ENCODE assay signal across 10 mouse cellular contexts in the genomic region with DNA sequence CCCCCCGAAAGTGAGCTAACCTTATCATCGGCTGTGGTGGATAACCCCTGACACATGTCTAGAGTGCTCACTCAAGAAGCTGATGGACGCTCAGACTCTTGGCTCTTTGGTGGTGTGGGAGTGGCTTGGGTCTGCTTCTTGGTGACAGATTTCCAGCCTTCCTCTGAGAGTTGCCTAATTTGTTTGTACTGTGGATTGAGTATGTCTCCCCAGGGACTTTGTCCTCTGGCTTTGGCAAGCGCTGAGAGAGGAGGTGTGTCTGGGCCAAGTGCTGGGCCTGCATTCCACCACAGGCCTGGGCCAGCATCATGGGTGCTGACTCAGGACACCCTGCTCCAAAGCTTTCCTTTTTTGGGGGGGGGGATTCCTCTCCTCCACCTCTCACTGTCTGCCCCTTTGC. TPM values are rescaled to one million over a fixed set of nuclear protein-coding genes. Genes with fewer than 3 reads are reported as not detected.
DNase-seq lines count a peak whose midpoint lies in the region; ATAC-seq and TF ChIP-seq lines count a peak whose summit lies in the region.
"Had no signal": no experiment of that assay in that cellular context is flagged by ENCODE, and none has a peak within 500 bp of the region (broad histone marks: within the 10 kb centered on the region; RNA-seq: fewer than 3 reads in every experiment).

No protein-coding gene starts in this region.

- no peak overlapping the region for H3K27ac ChIP-seq in kidney, postnatal 0 days
- no peak overlapping the region for H3K27ac ChIP-seq in hindbrain, embryonic 12.5 days

- peak; percentile 87 for ATAC-seq in kidney, postnatal 0 days (replicated peaks; ENCODE audit: low FRiP score, low read depth)
- no peak for ATAC-seq in frontal cortex, adult (ENCODE audit: low TSS enrichment)
- ATAC-seq in hindbrain, embryonic 12.5 days (ENCODE audit: low FRiP score): no peak

- no peaks in the 10 kb centered on the region for H3K36me3 ChIP-seq in kidney, postnatal 0 days (ENCODE audit: insufficient read depth, low read length)
- H3K36me3 ChIP-seq in hindbrain, embryonic 12.5 days: no peaks in the 10 kb centered on the region

- intact Hi-C loops in gastrocnemius, postnatal 36 days (cut with DNase I): no loop called here

- H3K4me2 ChIP-seq in kidney, postnatal 0 days (ENCODE audit: low read length): no peak overlapping the region
- no peak overlapping the region for H3K4me2 ChIP-seq in hindbrain, embryonic 12.5 days (replicated peaks)

- no peaks in the 10 kb centered on the region for H3K9me3 ChIP-seq in kidney, postnatal 0 days (replicated peaks; ENCODE audit: low read length)
- peaks cover 9% of the 10 kb centered on the region; the same call in 1 of the 2 replicates for H3K9me3 ChIP-seq in hindbrain, embryonic 12.5 days (replicated peaks)

- 29% methylated on average over 4 of the region's 4 CpGs for WGBS in kidney, postnatal 0 days
- WGBS in hindbrain, embryonic 12.5 days: 69% methylated on average over 4 of the region's 4 CpGs

- no peaks in the 10 kb centered on the region; the same call in 1 of the 2 replicates for H3K4me1 ChIP-seq in kidney, postnatal 0 days (replicated peaks; ENCODE audit: insufficient read depth, low read length)
- no peaks in the 10 kb centered on the region for H3K4me1 ChIP-seq in hindbrain, embryonic 12.5 days

- H3K4me3 ChIP-seq in kidney, postnatal 0 days (replicated peaks; ENCODE audit: low read depth, low read length): no peak overlapping the region
- no peak overlapping the region for H3K4me3 ChIP-seq in hindbrain, embryonic 12.5 days
- H3K4me3 ChIP-seq: erythroblast, embryonic 14.5 days had no signal

- no peak overlapping the region for H3K9ac ChIP-seq in kidney, postnatal 0 days (ENCODE audit: low read depth, low read length)
- H3K9ac ChIP-seq in hindbrain, embryonic 12.5 days: no peak overlapping the region

- peak; percentile 56 for DNase-seq in adrenal gland, postnatal 14 days
- DNase-seq in adrenal gland, postnatal 25 days: no peak
- peak; percentile 22 to 48 for DNase-seq in gastrocnemius, postnatal 36 days
- DNase-seq in kidney, postnatal 0 days (ENCODE audit: low spot score): peak; percentile 72
- peak; percentile 70 for DNase-seq in lung, postnatal 10 days
- no peak for DNase-seq in embryo, embryonic 10 days (ENCODE audit: low spot score)
- DNase-seq: left cerebral cortex, postnatal 4 days had no signal

- TF ChIP-seq CTCF in kidney, postnatal 0 days (IDR thresholded peaks at IDR 0.05; ENCODE audit: low read depth): no peak

- H3K27me3 ChIP-seq in kidney, postnatal 0 days (ENCODE audit: insufficient read depth, low read length): no peaks in the 10 kb centered on the region
- H3K27me3 ChIP-seq in hindbrain, embryonic 12.5 days: no peaks in the 10 kb centered on the region

RNA-seq across cellular contexts. Expression of a gene that starts 28.9 kb away (rescaled TPM):
- not detected in 2 replicates for total RNA-seq in adrenal gland, postnatal 14 days (2021)
- not detected in 2 replicates for total RNA-seq in adrenal gland, postnatal 25 days (2021)
- not detected for total RNA-seq in gastrocnemius, postnatal 36 days (2021)
- not detected in 2 replicates for polyA plus RNA-seq in kidney, postnatal 0 days (2015; fragmentation: Nextera tagmentation; extraction: Ambion mirVana)
- 13.6 and 14.4 TPM in 2 replicates for polyA plus RNA-seq in hindbrain, embryonic 12.5 days (2016; fragmentation: Nextera tagmentation; extraction: Ambion mirVana)
- polyA plus RNA-seq: erythroblast, embryonic 14.5 days had no signal

RNA-seq across cellular contexts. Expression of a gene that starts 40.0 kb away (rescaled TPM):
- total RNA-seq in adrenal gland, postnatal 14 days (2021): 2.1 and 2.3 TPM in 2 replicates
- total RNA-seq in adrenal gland, postnatal 25 days (2021): 1.4 and 1.8 TPM in 2 replicates
- total RNA-seq in gastrocnemius, postnatal 36 days (2021): 10 to 100 TPM; 19.0 to 37.2 TPM
- 0.42 and 0.70 TPM in 2 replicates for polyA plus RNA-seq in kidney, postnatal 0 days (2015; fragmentation: Nextera tagmentation; extraction: Ambion mirVana)
- 0.80 and 1.6 TPM in 2 replicates for polyA plus RNA-seq in hindbrain, embryonic 12.5 days (2016; fragmentation: Nextera tagmentation; extraction: Ambion mirVana)
- polyA plus RNA-seq: erythroblast, embryonic 14.5 days had no signal

Comparison
In these comparisons a context has a peak if more than half of its experiments do, and no peak if none do; other contexts are left out.
1. DNase-seq: peak in adrenal gland, postnatal 14 days (single experiment), gastrocnemius, postnatal 36 days (2 of 2), kidney, postnatal 0 days (single experiment) and lung, postnatal 10 days (single experiment); none in adrenal gland, postnatal 25 days (single experiment) and embryo, embryonic 10 days (single experiment).